Mouse (Mus musculus) heart, postnatal 4 days (tissue): Measurements from ENCODE around the gene Cecr2. TPM values are rescaled to one million over a fixed set of nuclear protein-coding genes. Genes with fewer than 3 reads are reported as not detected.
"Not testable (repeated sequence)": the region's sequence is repeated elsewhere in the genome, so short reads cannot be mapped to it uniquely, and the experiment has no call there.

Experiments
- DNase-seq: peaks from one replicate; pipeline ENCODE4 v3.0.0; 2021
- total RNA-seq, 2 experiments: library from RNA; stranded (reverse); gene quantifications; 2 replicates each; pipeline ENCODE4 v1.2.3; 2021

Gene Cecr2
- total RNA-seq, 2 experiments from 2014 or later = 8.0 to 9.5 TPM

DNA sequence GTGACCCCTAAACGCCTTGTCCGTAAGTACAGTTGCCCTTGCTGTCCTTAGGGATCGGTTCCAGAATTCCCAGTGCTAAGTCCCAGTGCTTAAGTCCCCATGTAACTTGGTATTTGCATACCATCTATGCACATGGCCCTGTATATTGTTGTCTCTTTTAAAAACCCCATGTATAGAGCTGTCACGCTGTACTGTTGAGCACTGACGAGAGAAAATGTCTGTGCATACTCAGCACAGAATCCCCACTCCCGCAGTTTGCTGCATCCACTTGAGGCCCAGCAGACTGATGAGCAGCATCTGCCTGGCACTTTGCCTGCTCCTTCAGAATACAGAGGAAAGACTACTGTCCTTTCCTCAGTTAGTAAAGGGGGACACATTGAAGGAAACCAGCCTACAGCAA, 107.6 kb downstream of the Cecr2 start:
- no peak for DNase-seq

DNA sequence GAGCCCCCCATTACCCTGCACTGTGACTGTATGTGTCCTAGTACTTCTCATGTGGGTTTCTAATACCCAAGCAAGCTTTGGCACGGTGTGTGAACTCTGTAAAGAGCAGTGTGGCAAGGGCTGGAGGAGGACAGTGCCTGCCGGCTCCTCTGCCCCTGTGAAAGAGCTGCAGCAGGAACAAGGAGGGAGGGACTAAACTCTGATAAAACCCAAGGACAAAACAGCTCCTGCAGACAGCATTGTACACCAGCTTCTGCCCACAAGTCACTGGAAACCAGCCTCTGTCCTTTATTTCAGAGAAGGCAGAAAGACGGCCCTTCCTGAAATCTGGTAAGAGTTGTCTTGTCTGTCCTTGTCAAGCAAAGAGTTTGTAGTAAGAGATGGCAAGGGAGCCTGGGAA, 110.1 kb downstream of the Cecr2 start:
- DNase-seq = no peak

DNA sequence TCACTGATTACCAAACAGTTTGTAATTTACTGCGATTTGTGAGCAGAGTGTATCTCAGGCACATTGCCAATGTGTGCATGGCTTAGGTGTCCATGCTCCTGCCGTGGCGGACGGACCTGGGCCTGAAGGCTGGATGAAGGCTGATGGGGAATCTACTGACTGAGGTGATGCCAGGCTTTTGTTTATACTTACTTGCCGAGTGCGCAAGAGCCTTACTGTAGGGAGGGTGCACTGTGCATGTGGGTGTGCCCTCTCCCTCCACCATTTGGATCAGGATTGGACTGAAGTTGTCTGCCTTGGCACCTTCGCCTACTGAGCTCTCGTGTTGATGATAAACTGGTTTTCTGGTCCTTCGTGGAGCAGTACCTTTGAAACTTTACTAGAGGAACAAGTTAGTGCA, 111.4 kb downstream of the Cecr2 start:
- no peak for DNase-seq

DNA sequence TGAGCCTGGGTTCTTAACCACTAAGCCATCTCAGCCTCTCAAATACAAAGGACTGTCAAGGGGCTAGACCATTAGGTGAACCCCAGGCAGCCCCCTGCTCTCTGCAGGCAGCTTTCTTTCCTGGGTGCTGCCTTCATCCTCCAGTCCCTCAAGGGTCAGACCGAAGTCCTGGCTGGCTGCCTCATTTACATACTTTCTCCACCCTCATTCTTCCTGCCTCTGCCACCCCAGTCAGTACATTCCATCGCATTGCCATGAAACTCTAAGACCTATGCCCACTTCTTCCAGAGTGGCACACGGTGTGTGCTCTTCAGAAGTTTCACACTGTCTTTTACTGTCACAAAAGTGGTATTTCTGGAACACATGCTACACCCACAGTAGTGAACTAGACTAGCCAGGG, 112.1 kb downstream of the Cecr2 start:
- no peak for DNase-seq

GRCm38 (mm10) chr6:120782948-120783347, 116.8 kb downstream of the Cecr2 start:
- no peak for DNase-seq

DNA sequence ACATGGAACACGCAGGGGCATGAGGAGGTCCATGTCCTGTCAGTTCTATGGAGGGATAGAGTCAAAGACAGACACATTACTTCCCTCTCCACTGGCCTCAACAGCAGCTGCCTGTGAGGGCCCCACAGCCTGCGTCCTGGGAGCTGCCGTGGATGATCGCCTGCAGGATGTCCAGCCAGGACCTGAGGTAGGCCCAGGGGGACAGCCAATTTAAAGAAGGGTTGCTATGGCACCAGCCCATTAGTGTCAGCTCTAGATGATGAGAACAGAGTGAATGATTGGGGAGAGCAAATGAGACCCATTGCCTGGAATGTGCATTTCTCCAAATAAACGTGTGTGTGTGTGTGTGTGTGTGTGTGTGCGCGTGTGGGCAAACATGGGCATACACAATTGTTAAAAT, 118.2 kb downstream of the Cecr2 start:
- DNase-seq = no peak

- no peak for DNase-seq
Measured at GRCm38 (mm10) chr6:120788068-120788607, 122.0 kb downstream of the Cecr2 start.

- no peak for DNase-seq
Measured at GRCm38 (mm10) chr6:120788904-120789303, 122.7 kb downstream of the Cecr2 start.

GRCm38 (mm10) chr6:120790153-120790552, 124.0 kb downstream of the Cecr2 start:
- no peak for DNase-seq

GRCm38 (mm10) chr6:120790717-120791116, 124.5 kb downstream of the Cecr2 start:
- no peak for DNase-seq

DNA sequence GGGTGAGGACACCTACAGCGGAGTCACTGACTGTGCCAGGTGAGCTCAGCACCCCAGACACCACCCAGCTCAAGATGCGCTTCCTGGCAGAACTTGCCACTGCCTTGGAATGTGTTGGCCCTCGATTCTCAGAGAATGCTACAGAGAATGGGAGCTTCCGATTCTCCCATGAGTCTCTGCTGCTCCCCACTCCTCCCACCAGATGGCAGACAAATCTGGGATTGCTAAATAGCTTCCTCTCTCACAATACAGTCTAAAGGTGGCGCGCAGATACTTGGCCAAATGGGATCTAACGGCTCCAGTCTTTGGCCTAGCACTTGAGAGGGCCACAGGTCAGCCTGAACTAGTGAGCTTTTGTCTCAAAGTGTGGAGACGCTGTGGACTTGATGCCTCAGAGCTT, 126.8 kb downstream of the Cecr2 start:
- DNase-seq = no peak

- DNase-seq = no peak
Measured at GRCm38 (mm10) chr6:120795422-120796086, 129.4 kb downstream of the Cecr2 start.

DNA sequence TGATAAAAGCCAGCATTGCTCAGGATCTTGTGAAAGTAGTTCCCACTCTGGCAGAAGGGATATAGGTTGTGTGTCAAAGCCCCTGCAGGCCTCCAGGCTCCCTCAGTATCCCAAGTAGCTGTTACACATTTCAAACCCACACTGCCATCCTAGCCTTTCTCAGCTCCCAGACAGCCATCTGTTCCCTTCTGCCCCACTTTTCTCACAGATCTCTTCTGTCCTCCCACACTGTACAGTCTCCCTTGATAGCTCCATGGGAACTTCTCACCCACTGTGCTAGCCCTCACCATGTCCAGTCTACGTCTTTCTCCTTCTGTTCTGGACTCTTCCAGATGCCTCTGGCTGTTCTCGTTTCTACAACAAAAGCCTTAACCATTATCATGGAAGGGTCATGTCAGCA, 129.9 kb downstream of the Cecr2 start:
- no peak for DNase-seq

DNA sequence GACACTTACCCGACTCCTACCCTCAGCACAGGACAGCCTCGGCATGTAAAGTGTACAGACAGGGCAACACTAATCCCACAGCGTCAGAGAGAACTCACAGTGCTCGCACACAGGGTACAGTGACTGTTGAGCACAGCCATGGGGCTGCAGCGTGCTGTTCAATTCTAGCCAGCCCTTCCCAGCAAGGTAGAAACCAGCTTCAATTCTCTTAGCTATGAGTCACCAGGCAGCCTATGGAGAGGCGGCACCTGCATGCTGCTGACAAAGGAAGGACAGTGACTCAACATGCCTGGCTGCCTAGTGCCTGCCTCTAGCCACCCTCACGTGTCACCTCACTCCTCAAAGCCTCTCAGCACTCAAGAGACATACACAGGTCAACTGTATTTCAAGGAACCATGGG, 131.8 kb downstream of the Cecr2 start:
- DNase-seq = no peak

DNA sequence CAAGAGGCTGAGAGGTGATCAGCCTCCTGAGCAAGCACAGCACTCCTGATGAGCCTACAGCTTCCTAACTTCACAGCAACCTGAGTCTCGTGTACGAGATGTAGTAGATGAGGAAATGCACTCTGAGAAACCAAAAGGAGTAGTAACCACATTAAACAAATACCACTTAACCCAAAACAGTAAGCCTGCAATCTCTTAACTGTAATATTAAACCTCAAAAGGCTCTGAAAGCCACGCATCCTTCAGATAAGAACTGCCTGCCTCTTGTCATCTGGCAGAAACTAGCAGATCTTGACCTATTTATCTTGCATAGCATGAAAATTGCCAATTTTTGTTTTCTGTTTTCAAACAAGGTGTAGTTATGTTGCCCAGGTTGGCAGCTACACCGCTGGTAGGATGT, 132.7 kb downstream of the Cecr2 start:
- no peak for DNase-seq

- DNase-seq = no peak
Measured at GRCm38 (mm10) chr6:120799581-120800041, 133.4 kb downstream of the Cecr2 start.

DNA sequence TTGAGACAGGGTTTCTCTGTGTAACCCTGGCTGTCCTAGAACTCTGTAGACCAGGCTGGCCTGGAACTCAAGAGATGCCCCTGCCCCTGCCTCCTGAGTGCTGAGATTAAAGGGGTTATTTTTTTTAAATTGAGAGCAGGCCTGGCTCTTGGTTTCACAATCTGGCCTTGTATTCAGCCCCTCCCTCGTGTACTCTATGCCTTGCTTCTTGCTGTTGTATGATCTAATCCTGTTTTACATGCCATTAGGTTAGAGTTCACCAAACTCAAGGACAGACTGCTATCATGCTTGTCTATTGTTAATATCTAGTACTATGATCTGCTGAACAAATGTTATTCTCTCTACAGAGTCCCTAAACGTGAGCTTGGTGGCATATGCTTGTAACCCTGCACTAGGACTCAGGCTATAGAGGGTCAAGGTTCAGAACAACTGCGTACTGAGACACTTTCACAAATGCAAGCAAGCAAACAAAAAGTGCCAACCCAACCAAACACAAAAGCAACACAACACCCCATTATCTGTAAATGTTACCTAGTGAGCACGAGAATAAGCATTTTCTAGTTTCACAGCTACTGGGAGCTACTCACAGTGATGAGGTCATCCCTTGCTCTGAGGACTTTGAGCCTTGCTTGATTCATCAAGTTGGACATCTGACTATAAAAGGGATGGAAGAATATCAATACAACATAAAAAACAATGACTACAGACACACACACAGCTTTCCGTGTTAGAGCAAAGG, 141.0 kb downstream of the Cecr2 start:
- DNase-seq = no peak

DNA sequence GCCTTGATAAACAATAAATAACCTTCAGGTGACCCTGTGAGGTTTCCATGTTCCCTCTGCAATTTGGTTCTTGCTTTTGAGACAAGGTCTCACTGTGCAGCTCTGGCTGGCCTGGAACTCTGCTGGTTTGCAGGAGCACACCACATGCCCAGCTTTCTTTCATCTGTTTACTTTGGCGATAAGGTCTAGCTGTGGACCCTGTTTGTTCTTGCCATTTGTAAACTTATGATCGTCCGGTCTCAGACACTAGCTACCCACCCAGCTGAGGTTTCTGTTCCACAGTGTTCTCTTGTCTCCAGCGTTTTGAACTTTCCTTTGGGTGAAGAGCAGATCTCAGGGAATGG, 141.5 kb downstream of the Cecr2 start:
- no peak for DNase-seq

- DNase-seq = not testable (repeated sequence)
Measured at GRCm38 (mm10) chr6:120811999-120812398, 145.8 kb downstream of the Cecr2 start.

GRCm38 (mm10) chr6:120819294-120819693, 153.1 kb downstream of the Cecr2 start:
- no peak for DNase-seq

GRCm38 (mm10) chr6:120820144-120820543, 154.0 kb downstream of the Cecr2 start:
- DNase-seq = no peak
